Mouse (Mus musculus) cerebellum, postnatal 36 days (tissue): ENCODE measurements around the gene Mdm2.
"Not testable (repeated sequence)": the region's sequence is repeated elsewhere in the genome, so short reads cannot be mapped to it uniquely, and the experiment has no call there.

ENCODE experiments used
- DNase-seq, 2 experiments: peaks; one replicate each; pipeline ENCODE4 v3.0.0; 2021 to 2022; ENCODE audit warnings: mixed read lengths in 2 of 2

The Mdm2 gene

GRCm38 (mm10) chr10:117748276-117749049 is 37.9 kb upstream of the Mdm2 start:
- no peak for DNase-seq

- DNase-seq = no peak
Observed at GRCm38 (mm10) chr10:117747711-117748110, 37.2 kb upstream of the Mdm2 start.

GRCm38 (mm10) chr10:117746297-117746883 is 35.8 kb upstream of the Mdm2 start, which contains the start of gene Slc35e3:
Slc35e3 (minus strand) TSS chr10:117746365.
- peak; percentile 93 to 98 for DNase-seq

GRCm38 (mm10) chr10:117745570-117746296 is 35.2 kb upstream of the Mdm2 start:
- DNase-seq = peak; percentile 16 to 36

DNA sequence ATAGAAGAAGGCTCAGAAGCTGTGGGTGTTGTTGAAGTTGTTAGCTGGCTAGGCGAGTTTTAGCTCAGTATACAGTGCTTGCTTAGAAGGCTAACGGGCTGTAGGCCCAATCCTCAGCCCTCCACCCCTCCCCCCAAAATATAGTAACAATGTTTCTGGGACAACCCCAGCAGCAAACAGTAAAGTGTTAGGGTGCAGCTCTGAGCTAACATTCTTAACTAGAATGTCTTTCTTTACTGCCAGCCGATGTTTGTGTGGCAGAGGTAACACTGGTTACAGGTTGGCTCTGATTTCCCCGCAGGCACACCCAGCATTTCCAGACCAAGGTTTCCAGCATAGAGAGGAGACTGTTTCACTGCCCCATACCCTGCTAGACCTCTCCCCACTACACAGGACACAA is 33.4 kb upstream of the Mdm2 start:
- no peak for DNase-seq

GRCm38 (mm10) chr10:117743182-117743581 is 32.6 kb upstream of the Mdm2 start:
- no peak for DNase-seq

GRCm38 (mm10) chr10:117742618-117743017 is 32.1 kb upstream of the Mdm2 start:
- DNase-seq = no peak

GRCm38 (mm10) chr10:117741698-117742475 is 31.3 kb upstream of the Mdm2 start:
- DNase-seq = no peak

DNA sequence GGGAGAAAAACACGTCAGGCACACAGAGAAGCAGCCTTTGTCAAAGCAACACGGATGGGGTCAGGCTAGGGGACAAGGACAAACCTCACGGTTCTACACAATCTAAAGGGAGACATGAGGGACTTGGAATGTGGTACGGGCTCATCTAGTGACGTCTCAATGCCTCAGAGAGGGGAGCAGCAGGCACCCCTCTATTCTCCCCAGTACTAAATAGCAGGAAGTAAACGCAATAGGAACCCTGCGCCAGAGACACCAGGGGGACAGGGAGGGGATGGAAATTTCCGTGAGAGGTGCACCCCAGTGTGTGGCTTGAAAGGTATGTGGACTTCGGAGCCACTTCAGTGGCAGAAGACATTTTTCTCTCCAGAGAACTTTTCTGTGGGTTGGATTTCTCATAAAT is 30.4 kb upstream of the Mdm2 start:
- no peak for DNase-seq

- no peak for DNase-seq
Observed at GRCm38 (mm10) chr10:117740171-117740570, 29.6 kb upstream of the Mdm2 start.

DNA sequence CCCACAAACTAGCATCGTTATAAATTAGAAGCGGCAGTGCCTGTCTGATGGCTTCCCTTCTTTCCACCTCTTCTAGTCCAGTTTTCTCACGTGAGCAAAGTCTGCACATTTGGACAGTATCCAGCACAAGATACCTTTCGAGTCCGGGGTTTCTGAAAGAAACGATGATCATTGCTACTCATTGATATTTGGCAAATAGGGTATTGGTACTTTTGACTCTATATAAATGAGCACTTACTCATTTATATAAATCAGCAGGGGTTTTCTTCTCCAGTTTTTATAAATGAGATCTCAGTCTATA is 29.0 kb upstream of the Mdm2 start:
- DNase-seq = no peak

GRCm38 (mm10) chr10:117738928-117739647 is 28.5 kb upstream of the Mdm2 start:
- no peak for DNase-seq

DNA sequence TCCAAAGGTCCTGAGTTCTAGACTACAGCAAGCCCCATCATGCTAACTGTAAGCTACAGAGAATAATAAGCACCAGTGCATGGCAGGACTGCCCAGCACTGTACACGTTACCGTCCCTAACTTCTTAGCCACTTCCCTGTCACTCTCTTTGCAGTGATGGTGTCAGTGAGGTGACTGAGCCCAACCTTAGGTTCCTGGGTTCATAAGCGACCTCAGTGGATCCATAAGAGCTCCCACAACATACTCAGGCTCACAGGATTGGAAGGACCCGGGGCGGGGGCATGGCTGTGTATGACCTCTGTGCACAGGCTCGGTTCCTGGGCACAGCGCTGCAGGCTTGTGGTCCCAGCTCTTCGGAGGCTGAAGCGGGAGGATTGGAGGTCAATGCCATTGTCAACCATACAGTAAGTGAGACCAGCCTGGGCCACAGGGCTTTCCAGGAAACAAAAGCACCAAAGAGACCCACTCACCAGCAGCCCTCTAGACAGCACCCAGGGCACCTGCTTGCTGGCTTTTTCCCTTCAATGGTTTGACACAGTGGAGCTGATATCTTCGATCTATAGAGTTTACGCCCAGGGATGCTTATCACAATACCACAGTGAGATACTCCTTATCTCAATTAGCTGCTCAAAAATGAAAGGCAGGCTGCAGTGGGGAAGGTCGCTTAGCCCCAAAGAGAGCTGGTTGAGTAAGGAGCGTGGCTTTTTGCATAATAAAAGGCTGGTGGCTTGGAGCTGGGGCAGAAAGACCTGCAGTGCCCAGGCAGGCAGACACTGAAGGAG is 27.8 kb upstream of the Mdm2 start:
- no peak for DNase-seq

DNA sequence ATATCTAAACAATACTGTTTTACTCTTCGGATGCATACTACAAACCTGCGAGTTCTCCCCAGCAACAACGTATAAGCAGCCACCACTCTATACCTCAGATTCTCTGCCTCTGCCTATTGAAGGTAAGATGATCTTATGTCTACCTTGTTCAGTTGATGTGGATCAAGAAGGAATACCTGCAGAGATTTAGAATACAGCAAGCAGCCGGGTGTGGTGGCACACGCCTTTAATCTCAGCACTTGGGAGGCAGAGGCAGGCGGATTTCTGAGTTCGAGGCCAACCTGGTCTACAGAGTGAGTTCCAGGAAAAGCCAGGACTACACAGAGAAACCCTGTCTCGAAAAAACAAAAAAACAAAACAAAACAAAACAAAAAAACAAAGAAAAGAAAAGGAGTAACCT is 26.9 kb upstream of the Mdm2 start:
- not testable (repeated sequence) for DNase-seq

DNA sequence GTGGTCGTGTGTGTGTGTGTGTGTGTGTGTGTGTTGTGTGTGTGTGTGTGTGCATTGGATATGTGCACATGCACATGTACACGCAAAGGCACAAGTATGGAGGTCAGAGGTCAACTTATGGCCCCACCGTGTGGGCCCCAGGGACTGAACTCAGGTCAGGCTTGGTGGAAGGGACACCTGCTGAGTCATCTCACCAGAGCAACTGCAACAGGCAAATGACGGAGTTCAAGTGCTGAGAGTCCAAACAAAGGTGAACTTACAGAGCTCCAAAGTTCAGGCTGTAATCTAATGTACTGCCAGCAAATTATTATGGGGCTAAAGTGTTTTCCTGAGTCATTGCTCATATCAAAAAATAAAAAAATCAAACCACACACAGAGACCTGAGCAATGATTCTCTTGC is 26.5 kb upstream of the Mdm2 start:
- DNase-seq = no peak

DNA sequence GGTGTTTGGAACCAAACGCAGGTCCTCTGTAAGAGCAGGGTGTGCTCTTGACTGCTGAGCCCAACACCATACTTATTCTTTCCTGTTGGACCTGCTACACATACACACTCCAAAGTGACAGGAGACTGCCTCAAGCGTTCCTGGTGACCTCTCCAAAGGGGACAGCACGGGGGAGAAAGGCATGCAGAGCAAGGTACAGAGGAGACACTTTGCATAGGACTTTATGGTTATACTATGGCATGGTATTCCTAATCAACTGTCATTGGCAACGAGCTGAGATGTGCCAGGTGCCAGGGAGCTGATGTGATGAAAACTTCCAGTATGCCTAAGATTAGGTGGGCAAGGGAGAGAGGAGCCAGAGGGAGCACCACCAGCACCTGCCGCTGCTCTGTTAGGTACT is 26.0 kb upstream of the Mdm2 start:
- DNase-seq = no peak

DNA sequence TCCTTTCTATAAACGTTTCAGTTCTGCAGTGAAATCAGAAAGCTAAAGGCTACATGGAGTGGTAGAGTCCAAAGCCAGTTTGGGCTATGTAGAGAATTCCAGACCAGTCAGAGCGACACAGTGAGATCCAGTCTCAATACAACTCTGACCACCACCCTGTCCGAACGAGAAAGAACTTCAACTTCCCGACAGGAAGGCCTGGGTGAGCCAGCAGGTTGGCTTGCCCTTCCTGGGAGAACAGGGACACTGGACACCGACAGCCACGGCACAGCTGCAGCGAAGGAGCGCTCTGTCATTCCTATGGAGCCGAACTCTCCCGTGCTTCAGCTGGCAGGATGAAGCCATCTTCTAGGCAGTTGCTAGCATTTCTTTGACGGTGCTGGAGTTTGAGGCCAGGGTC is 24.8 kb upstream of the Mdm2 start:
- not testable (repeated sequence) for DNase-seq

- not testable (repeated sequence) for DNase-seq
Observed at GRCm38 (mm10) chr10:117734104-117734852, 23.7 kb upstream of the Mdm2 start.

GRCm38 (mm10) chr10:117733626-117734025 is 23.1 kb upstream of the Mdm2 start:
- DNase-seq = not testable (repeated sequence)

- no peak for DNase-seq
Observed at GRCm38 (mm10) chr10:117732962-117733592, 22.5 kb upstream of the Mdm2 start.
